Mouse (Mus musculus) urinary bladder, postnatal 10 days (tissue): ENCODE data around the gene Tssk2.

Experiments
- DNase-seq: peaks from one replicate; pipeline ENCODE4 v3.0.0; 2022; ENCODE audit warnings: low spot score

Tssk2 gene

GRCm38 (mm10) chr16:17949421-17949877 lies 51.0 kb downstream of the Tssk2 start:
- DNase-seq: no peak
